Mouse (Mus musculus) common myeloid progenitor, adult 5-6 weeks (primary cell): ENCODE measurements around the gene Mllt10. TPM values are rescaled to one million over a fixed set of nuclear protein-coding genes. Genes with fewer than 3 reads are reported as not detected.

Experiments used
- ATAC-seq: replicated peaks from 2 replicates; pipeline ENCODE4 v1.8.0; 2016; ENCODE audit warnings: low read depth, mild to moderate bottlenecking, moderate TSS enrichment, inconsistent platforms; ENCODE audit not compliant: poor library complexity, severe bottlenecking
- total RNA-seq: library from RNA; stranded (forward); fragments of 200-1000, 187-1606 nt; gene quantifications from 2 replicates; pipeline ENCODE4 v1.2.3, GENCODE M21; 2017

The Mllt10 gene
- total RNA-seq, 1 experiment from 2014 or later: 71.7 TPM

DNA sequence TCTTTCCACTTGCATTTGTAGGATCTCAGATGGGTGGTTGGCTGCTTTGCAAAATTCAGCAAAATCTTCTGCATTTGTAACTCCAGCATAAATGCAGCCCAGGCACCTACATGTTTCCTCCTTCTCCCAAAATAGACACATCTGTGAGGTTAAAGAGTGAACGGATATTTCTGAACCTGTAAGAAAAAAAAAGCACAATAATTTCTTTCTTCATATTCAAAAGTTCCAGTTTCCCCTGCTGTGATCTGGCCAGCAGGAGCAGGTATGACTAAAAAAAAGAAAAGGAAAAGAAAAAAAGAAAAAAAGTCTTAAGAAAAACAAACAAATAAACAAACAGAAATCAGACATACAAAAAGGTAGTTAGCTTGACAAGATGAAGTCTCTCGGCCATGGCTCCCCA, 5.0 kb upstream of the Mllt10 start:
- no peak for ATAC-seq

DNA sequence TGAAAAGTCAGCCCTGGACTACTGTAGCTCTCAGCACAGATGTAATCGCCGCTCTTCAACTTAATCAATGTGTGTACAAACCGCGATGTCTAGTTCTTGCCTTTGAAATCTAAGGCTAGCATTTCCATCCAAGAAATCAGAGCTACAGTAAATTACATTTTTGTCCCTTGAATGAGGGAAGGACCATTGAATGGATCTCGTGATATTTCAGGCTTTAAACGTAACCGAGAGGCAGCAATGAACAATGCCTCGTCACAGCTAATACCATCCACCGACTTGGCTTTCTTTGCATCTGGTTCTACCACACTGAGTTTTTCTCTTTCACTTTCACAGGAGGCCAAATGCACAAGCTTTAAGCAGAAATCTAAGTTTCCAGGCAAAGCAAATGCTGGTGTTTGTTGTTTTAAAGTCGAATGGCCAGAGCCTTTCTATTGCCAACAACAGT, 4.5 kb upstream of the Mllt10 start:
- no peak; the same call in 1 of the 2 replicates for ATAC-seq

DNA sequence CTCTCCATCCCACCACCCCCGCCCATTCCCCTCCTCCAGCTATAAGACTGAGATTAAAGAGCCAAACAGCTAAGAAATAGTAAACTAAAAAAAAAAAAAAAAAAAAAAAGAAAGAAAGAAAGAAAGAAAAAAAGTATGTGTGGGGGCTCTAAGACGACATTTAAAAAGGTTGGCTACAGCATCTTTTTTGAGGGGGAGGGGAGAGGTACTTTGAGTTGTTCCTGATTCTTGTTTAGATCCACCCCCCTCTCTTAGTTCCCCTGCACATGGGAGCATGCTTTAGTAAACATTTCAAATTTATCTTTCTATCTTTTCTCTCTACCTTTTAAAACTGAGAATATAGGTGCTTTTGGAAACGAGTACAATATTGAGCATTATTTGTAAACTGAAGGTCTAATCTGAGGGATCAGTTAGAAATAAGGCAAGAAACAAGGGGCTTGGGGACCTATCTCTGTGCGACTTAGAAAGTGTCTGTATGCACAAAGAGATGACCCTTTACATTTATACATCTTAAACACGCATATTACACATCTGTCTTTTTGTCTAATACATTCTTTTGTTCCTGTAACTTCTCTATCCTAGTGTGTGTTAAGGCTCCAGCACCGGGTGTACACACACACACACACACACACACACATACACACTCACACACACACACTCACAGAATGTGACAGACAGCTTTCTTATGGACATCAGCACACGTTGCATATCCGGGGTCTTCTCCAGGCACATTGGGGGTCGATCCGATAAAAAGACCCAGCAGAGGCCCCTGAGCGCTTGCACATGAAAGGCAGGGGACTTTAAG, 3.8 kb upstream of the Mllt10 start:
- ATAC-seq: no peak

DNA sequence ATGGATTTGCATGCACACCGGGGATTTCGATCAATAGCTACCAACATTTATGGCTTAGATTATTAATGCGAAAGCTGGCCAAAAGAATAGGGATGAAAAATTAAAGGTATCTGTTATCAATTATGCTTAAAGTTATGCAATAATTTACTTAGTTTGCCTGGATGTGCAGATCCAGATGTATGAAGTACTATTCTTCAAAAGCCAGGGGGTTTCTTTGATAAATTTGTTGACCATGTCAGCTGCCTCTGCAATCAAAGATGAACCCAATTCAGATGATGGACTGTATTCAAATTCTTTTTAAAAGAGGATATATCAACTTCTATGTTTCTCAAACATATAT, 3.2 kb upstream of the Mllt10 start:
- no peak for ATAC-seq

DNA sequence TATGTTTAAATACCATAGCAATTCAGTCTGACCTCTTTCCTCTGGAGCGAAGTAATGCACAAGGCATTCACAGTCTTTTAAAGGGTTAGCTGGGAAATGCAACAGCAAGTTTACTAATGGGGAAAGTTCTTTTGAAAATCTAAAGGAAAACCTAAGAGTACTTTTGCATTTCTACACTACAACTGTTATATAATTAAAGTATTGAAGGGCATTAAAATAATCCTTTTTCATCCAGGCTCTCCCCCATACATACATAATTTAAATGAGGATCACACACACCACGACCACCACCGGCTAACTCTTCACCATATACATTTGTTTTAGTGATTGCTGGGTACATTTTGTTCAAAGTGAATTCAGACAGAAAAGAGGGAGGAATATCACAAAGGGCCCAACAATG, 2.5 kb upstream of the Mllt10 start:
- no peak for ATAC-seq

DNA sequence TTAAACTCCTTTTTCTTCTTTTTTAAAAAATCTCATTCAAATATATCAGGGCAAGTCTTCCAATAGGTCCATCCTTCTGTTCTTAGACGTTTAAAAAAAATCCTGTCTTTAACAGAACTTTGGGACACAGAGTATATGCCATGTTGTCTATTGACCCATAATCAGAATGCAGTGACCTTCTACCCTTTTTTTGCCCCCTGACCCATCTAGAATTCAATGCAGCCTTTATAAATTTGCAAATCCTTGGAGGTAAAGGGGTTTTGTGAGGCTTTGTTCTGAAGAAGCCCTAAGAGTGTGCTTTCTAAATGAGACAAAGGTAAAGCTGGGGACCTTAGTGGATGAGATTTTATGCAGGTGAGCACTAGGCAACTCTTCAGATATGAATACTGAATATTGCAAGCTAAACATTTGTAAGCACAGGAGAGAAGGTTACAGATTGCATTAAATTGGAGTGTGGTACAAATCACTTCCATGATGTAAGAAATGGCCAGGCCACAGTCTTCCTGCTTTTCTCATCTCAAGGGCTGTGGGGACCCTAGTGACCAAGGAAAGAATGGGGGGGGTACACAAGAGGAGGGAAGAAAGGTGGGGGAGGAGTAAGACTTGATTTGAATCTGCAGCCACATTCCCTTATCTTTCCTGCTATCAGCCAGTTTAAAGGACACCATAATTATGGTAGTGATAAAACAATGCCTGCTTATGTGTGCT, 1.6 kb upstream of the Mllt10 start:
- no peak for ATAC-seq

DNA sequence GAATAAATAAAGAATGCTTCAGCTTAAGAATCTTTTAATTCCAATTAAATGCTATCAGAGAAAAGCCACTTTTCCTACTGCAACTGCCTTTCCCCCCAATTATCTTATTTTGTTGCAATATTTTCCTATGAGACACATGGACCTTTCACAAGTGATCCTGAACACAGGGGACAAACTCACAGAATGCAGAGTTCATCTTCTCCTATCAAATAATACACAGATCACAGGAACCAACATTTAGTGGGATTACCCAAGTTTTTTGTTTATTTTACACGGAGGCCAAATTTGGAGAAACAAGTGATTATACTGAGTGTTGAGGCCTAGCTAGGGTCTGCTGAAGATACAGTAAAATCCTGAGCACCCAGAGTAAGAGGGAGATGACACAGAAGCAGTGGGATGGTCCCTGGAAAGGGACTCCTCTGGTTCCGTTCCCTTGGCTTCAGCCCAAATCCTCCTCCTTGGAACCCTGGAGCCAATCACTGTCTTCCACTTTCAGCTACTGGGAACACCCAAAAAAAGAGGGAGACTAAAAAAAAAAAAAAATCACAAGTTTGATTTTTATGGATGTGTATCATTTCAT, 996 bp upstream of the Mllt10 start:
- no peak for ATAC-seq

DNA sequence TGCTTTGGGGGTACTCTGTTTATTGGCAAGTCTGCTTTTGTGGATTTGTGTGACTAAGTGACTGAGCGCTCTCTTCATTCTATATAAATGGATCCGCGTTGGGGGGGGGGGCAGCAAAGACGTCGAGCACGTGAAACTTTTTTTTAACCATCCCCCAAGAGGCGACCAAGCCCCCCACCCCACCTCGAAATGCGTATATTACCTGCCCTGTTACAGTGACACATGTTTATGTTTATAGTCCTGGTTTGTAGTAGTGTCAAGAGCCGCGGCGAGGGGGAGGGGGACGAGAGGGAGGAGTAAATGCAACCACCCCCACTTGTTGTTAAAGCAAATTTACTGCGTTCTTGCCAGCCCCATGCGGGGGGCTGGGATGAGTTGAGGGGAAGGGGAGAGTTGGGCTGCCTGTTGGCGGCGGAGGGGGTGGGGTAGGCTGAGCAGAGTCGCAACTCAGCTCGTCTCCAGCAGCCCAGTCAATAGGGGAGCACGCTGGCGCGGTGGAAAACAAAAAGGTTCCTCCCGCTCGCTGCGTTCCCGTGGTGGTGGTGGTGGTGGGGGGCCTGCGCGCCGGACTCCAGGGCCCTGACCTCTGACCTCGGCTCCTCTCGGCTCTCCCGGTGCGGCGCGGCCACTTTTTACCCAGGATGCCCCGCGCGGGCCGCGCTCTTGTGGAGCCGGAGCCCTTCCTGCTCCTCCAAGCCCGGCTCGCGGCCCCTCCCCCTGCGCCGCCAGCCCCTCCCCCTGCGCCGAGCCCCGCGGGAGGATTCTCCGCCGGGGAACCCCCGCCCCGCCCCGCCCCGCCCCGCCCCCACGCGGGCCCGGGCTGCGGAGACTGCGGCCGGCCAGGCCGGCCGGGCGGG, 1.1 kb downstream of the Mllt10 start:
- ATAC-seq: peak; percentile 71

DNA sequence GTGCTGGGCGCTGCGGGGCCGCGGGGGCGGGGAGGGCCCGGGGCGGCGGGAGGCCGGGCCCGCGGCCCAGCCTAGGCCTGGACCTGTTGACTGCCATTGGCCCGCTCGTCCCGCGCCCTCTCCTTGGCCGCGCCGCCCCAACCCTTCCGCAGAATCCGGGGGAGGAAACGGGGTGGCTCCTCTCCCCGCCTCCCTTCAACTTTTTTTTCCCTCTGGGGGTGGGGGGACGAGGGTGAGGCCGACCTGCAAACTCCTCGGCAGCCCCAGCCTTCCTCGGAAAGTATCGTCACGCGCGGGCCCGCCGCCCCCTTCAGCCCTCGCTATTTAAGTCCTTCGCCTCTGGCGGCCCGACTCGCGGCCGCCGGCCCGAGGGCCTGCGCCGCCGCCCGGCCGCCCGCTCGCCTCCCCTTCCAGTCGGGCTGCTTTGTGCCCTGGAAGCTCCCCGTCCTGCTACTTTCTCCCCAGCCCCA, 1.8 kb downstream of the Mllt10 start:
- ATAC-seq: peak; percentile 88

DNA sequence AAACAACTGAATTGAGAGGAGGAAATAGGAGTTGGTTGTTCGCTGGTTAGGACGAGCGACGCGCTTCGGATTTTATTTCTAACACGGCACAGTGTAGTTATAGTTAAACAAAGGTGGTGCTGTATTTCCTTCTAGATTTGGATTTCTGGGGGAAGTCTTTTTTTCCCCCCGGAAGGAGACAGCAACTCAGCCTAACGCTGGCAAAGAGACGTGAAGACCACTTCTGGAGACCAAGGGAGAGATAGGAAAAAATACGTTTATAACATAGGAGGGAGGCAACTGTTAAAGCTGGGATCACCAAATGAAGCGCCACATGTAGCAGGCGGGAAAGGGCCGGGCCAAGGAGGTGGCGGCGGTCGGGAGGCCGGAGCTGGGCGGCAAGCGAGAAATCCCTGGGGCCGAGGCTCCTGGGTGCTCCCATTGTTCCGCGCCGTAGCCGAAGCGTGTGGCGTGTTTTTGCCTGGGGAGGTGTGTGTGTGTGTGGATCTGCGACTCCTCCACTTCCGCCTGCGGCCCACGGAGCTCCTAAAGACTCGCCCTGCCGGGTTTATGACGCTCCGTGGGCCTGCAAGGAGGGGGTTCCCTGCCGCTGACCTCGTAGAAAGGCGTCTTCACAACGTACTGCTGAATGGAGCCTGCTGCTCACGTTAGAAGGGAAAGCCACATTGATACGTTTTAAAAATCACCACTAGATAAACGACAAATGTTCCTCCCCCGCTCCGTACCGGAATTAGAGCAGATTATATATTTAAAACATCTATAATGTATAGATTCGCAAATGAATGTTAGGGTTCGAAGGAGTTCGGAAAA, 2.5 kb downstream of the Mllt10 start:
- ATAC-seq: peak; percentile 29

DNA sequence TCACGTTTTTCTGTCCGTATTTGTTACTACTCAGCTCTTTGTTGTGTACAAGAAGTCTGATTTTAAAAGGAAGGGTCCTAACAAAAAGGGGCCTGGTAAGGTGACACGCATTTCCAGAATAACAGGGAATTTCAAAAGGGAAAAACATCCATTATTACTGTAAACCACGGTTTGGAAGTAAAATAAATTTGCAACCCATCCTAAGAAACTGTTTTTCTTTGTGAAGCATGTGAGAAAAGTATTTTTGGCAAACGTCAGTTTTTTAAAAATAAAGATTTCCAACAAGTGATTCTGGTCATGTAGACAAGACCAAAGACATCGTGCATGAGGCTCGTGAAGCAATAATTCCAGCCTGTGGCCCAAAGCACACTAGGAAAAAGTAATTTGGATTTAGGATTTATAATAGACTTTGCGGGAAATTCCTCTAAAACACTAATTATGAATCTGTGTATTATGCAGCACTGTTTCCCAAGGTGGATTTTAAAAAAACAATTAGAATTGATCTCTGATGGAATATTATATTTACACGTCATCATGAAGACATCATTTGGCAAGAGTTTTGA, 3.2 kb downstream of the Mllt10 start:
- no peak for ATAC-seq

DNA sequence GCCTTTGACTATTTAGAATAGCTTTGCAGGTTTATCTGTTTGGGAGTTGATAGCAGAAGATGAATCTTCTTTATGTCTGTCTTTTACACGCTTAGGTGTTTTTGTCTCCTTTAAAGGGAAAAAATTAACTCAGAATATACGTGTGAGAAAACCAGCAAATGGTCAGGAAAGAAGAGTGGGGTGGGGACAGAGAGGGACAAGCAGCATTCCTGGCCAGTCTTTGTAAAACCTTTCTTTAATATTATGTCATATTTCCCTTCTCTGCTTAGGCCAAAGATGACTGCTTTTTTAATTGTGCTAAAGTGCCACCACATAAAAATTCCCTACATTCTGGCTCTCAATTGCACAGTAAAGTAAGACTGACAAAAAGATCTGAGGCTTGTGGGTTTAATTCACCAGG, 4.0 kb downstream of the Mllt10 start:
- no peak for ATAC-seq

DNA sequence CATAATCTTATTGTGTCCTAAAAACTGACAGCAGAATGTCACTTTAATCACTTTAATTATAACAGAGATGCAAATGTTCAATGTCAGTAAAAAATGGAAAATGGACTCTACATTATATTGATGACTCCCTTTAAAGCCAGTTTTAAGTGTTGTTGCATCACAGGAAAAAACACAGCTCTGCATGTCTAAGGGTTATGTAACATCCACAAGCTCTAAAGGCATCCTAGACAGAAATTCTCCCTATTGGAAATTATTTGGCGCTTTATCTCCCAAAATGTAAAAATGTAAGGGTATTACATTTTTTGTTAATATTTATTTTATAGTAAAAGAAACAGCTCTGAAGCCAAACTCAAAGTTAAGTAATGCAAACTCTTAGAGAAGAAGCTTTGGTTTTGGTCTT, 4.9 kb downstream of the Mllt10 start:
- ATAC-seq: no peak

DNA sequence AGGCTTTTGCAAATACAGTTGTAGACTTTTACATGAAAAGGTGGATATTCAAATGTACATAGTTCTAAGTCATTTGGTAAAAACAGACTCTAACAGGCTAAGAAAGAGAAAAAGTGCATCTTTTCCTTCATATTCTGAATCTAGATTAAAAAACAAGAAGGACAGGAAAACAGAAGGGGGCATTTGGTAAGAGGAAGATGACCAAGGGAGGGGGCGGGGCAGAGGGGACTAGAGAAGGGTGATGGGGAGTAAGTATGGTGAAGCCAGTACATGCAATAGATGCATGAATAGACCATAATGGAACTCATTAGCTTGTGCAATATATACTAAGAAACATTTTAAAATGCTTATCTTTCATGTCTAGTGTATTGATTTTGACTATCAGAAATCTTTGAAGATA, 5.4 kb downstream of the Mllt10 start:
- ATAC-seq: no peak

DNA sequence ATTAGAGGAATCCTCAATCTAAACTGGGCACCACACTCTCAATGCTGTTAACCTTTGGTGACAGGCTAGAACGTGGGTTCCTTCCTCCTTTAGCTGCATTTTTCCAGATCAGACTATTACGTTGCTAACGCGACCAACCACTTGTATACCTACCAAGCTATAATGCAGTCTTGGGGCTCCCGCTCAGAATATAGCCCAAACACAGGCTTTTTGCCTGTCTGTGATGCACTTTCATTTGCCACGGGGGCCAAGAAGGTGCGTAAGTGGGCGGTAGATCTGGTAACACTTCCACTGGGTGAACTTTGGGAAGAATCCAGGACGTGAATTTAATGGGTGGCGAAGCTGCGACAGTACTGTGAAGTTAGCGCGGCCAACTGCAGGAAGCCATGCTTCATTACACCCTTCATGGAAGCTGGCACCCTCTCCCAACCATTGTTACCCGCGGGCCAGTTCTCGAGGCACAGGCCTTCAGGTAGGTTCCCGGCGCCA, 8.8 kb downstream of the Mllt10 start:
- peak; percentile 40 for ATAC-seq

DNA sequence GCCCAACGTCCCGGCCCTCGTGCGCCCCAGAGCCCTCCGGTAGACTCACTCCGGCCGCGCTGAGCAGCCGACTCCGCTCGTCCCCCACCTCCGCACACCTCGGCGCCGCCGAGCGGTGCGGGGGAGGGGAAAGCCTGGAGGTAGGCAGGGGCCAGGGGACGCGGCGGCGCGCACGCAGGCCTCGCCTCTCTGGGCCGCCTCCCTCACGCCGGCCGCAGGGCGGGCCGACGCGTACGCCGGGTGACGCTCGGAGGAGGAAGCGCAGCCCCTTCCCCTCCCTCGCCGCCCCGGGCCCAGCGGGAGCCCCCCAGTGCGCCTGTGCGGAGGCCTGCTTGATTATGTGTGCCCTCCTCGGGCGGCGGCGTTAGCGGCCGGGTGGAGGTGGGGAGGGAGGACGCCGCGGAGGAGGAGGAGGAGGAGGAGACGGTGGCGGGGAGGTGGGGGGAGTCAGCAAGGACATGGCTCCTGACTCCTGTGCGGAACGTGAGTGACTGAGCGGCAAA, 9.4 kb downstream of the Mllt10 start:
- ATAC-seq: peak; percentile 67

DNA sequence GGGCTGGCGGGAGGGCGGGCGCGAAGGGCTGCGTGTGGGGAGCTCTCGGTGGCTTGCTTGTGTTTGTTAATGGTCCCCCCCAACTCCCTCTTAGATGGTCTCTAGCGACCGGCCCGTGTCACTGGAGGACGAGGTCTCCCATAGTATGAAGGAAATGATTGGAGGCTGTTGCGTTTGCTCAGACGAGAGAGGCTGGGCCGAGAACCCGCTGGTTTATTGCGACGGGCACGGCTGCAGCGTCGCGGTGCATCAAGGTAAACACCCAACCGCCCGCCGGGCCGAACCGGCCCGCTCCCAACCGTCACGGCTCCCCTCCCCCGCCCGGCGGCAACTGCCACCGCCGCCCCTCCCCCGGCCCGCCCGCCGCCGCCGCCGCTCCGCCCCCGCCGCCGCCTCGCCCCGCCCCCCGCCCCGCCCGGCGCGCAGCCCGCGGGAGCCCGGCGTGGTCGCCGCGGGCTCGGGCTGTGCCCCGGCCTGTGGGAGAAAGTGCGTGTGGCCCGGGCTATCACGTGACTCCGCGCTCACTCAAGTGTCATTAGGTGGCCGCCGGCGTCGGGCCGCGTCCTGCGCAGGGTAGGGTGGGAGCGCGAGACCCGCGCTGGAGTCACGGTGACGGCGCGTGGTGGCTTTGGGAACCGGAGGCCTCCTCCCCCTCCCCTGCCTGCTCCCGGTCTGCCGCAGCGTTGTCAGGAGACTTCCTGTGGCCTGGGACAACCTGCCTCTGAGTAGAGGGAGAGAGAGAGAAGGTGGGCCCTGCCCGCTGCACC, 10.1 kb downstream of the Mllt10 start:
- peak; percentile 47 for ATAC-seq

DNA sequence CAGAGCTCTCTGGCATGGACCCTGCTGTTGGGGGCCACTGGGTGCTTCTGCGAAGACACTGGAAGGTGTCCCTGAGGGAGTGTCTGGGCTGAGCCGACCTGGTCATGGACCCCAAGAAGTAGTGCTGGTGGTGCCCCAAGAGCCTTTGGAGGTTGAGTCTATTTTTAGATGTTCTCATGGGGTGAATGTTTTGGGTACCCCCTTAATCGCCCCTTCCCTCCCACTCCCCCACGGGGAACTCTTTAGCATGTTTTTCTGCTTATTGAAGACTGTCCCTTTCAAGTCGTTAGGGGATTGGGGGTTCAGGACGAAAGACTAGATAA, 10.6 kb downstream of the Mllt10 start:
- ATAC-seq: no peak; the same call in 1 of the 2 replicates
